Mouse (Mus musculus): ENCODE data around the gene Cetn2.

The Cetn2 gene

DNA sequence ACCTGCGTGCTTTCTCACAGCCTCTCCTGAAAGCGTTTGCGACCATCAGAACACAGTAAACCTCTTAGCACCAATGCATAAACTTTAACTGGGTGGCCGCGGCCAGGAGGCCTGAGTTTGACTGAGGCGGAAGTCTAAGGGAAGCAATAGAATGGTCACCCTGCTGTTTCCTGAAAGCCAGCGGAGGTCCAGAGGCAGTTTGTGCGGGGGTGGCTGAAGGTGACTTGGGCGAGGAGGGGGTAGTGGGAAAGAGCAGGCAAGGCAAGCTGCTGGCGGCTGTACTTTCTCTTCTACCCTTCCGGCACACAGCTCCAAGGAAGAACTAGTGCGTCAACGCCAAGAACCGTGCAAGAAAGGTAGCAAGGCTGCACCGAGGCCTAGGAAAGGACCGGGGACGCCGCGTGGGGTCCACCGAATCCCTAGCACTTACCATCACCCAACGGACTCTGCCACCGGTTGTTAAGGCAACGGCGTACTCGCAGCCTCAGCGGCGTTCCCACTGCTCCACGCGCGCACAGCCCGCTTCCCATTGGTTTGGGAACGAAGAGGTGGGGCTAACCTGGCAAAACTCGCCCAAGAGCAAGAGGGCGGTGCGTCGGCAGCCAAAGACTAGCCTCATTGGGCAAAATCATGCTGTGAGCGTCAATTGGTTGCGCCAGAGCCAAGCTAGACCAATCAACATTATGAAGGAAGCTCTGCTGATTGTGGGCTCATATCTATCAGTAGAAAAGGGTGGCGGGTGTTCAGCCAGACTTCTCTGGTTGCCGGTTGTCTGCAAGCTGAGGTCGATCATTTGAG, at the start of gene Cetn2, which contains the start of gene Nsdhl:
Cetn2 (minus strand) TSS at position 528 of the 798 bp plus-strand sequence.
Nsdhl (plus strand) TSS at position 674 of the 798 bp plus-strand sequence.
- peak; percentile 84 to 90 for DNase-seq (ENCODE audit: low spot score in 2 of 2)

DNA sequence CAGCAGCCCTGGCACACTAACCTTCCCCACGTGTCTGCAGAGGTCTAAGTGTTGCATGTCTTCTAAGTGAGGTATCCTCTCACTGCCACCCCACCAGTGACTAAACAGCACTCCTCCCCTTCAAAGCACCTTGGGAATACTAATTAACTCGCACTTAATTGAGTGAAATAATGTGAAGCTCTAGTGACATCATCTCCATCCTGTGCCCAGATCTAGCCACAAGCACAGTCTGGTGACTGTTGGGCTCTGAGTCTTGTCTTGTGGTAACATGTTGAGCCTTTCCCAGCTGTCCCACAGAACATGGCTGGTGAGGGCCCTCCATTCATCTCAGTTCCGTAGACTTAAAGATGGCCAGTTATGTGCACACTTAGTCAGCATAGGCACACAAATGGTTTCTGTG, 44.5 kb upstream of the Cetn2 start:
- DNase-seq (ENCODE audit: low spot score in 2 of 2), result no peak

DNA sequence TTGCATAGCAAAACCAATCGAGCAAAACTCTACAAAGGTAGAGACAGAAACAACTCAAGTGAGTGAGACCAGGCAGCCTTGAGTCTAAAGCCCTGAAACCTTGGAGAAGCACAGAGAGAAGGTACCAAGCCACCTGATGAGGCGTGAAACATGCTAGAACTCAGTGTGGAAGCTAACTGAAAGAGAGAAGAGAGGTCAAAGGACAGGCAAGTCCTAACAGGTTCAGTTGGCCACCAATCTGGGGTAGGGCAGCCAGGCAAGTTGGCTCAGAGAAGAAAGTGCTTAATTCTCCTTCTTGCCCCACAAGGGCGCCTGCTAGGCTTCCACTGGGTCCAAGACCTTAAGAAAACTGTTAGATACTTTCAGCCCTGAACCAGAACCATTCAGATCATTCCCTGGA, 43.3 kb upstream of the Cetn2 start:
- DNase-seq (ENCODE audit: low spot score in 2 of 2), result no peak

DNA sequence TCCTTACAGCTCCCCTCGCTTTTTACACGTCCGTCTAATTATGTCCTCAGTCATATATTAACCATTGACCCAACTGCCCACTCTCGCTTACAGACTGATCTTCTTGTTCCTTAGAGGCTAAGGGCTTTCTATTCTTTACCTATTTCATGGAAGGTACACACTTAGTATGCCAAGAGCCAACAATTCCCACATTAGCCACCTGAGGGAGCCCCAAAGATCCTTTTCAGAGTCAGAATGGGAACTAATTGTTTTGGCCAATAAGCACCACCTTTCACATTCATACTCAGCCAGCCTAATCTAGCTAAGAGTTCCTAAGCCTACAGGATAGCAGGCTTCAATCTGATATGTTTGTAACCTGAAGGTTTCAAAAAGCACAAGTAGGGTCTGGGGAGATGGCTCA, 42.2 kb upstream of the Cetn2 start:
- DNase-seq (ENCODE audit: low spot score in 2 of 2), result peak in 1 of 2 experiments; percentile 39

DNA sequence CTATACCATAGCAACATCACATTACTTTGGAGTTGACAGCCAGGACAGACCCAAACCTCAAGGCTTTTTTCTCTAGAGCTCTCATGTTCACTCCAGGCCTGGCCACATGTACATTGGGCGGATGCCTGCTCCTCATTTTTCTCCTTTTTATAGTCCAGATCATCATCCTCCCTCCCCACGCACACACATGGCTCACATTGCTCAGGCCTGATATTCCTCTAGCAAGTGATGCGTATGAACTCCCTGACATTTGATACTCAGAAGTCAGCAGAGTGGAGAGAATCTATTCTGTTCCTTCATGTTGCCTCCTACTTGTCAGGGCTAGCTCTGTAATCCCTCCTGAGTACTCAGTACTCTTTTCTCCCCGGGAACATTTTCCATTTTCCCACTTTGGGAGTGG, 38.3 kb upstream of the Cetn2 start:
- no peak for DNase-seq (ENCODE audit: low spot score in 2 of 2)

DNA sequence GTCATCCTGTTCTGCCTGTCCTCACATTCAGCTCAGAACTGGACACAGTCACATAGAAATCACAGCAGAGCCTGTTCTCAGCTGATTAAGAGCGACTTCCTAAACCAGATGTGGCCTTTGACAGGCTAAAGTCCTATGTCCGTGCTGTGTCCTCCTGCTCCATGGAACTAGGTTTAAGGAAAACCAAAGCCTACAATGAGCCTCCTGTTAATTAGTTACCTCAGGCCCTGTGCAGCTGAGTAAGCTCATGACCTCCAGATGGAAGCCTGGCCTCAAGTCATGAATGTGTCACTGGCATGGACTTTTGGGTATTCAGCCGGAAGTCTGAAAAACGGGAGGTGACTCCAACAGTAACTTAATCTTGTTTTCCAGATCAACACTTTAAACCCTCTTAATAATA, 35.3 kb upstream of the Cetn2 start:
- DNase-seq (ENCODE audit: low spot score in 2 of 2), result no peak

DNA sequence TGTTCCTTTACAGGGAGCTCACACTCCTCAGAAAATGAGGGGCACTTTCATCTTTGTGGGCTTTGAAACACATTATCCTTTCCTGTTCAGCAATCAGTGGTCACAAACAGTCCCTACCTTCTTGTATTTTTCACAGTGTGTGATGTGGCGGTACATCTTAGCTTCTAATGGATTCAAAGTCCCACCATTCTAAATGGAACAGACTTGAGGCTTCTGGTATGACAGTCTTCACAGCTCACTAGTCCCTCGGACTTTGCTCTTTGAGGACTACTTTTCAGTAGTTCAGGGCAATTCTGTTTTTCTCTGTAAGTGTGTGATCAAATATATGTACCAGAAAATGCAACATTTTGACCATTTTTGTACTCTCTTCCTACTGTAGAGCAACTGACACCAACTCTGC, 3.2 kb upstream of the Cetn2 start:
- no peak for DNase-seq (ENCODE audit: low spot score in 2 of 2)

DNA sequence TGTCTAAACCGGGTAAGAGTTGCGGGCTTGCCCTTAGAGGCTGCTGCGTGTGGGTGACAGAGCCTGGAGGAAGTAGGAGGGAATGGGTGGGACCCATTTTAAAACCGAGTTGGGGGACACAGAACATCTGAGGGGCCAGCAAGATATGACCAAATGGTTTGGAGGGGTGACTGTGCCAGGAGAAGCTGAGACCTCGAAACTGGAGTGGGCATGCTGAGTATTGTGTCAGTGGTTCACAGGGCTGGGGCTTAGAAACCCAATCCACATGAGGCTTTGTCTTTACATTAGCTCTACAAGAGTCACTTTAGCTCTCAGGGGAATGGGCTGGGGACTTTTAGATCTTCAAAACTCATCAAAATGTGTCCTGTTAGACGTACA, 460 bp upstream of the Cetn2 start:
- no peak for DNase-seq (ENCODE audit: low spot score in 2 of 2)

DNA sequence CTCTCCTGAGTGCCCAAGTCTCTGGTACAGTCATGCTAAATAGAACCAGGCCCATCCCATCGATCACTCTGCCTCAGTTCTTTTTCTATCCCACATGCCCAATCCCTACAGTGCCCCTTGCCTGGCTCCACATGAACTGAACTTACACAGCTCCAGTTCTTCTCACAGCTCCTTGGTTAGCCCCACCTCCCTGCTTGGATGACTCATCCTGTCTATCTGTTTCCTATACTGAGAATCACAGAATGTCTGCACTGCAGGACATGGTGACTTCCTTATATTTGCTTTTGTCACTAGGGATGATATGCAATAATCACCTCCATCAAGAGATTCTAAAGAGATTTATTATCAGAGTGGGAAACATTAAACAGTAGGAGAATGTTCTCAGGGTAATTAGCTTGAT, 6.6 kb downstream of the Cetn2 start:
- no peak for DNase-seq (ENCODE audit: low spot score in 2 of 2)

DNA sequence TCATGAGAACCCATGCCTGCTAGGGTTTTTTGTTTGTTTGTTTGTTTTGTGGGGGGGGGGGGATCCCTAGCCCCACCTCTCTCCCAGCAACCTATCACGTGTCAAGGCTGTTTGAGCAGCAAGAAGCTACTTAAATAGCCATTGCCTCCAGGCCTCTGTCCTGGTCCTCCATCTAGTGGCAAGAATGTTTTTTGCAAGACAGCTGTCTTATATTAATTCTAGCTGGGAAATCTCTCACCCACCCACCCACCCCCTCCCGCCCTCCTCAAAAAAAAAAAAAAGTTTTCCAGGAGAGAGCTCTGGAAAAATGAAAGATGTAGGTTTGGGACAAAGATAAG, 9.8 kb downstream of the Cetn2 start:
- peak in 1 of 2 experiments; percentile 39 for DNase-seq (ENCODE audit: low spot score in 2 of 2)

DNA sequence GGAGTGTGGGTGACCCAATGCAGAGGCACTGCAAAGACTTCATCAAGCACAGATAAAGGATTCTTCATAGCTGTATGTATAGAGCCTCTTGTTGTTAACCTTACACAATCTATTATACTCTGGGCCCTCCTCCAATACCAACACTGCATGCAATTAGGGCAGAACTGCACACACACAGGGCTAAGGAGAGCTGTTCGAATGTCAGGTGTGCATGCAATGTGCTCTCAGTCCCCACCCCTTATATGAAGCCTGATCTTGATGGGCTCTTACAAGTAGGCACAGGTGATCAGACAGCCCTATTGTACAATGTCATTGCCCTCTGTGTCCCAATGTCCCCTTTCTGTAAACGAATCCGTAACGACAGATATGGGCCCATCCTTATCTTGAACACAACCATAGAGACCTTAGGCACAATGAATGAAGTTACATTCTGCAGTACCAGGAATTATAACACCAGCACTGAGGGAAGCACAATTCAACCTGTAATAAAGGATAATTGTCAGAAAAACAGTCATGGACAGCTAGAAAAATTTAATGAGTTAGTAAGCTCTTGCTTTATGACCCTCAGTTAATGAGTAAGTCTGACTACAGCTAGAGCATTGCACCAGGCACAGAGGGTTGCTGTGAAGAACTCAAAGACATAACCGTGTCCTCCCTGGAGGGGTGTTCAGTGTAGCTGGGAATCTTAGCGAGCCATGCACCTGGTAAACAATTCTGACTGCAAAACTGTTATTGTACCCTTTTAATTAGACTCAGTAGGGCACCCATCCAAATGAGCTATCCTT, 10.4 kb downstream of the Cetn2 start:
- DNase-seq (ENCODE audit: low spot score in 2 of 2), result no peak

DNA sequence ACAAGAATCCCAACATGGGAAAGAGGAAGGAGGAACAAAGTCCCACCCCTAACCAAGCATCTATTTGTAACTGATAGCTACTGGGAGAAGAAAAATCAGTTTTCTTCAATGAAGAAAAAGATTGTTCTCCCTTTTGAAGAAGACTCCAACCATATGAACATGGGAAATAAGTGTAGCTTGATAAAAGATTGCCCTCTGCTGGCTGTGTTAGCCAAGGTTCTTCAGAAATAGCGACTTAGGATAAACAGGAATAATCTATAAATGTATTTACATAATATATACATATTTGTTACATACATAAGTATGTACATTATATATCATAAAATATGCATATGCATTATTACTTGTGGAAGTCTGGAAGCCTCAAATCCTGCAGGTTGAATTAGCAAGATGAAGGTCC, 15.7 kb downstream of the Cetn2 start:
- DNase-seq (ENCODE audit: low spot score in 2 of 2), result peak in 1 of 2 experiments; percentile 7

DNA sequence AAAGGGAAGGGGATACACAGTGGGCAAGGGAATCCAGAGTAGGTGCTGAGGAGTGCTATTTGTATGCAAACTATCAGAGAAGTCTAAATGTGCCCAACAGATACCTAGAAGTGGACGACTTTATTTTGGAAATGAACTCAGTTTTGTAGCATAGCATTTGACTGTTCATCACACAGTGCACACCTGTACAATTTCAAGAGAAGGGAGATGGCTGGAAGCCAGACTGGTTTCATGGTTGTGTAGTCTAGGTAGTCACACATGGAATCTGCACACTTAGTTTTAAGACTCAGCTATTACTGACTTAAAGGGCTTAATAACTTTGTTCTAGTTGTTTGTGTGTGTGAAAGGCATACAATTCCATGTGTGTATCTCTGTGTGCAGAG, 22.2 kb downstream of the Cetn2 start:
- no peak for DNase-seq (ENCODE audit: low spot score in 2 of 2)

DNA sequence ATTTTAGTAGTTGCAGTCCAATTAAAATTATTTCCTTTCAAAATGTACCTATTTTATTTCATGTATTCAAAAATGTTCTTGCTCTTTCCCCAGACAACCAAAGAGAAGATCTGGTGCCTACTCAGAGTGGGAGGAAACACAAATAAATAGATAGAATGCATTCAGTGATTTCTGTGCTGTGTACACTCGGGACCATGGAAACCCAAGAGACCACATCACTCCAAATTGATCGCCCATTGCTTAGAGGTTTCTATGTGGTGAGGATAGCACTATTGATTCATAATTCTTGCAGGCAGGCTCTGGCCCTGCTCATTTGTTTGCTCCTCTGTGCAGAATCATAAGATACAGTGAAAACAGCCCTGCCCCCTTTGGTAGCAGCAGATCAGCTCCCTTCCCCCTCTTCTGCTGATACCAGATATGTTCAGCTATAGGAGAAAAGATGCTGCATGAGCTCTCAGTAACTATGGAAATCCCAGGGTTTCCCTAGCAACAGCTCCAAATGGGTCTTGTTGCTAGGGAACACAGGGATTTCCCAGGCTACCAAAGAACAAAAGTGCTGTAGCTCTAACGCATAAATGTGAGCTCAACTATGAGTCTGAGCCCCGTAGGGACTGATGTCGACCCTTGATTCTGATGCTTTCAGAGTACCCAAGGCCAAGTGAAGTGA, 22.7 kb downstream of the Cetn2 start:
- DNase-seq (ENCODE audit: low spot score in 2 of 2), result peak; percentile 37 to 65
